Mouse (Mus musculus): Measurements from ENCODE around the gene Gja6.

Gja6 gene

GRCm38 (mm10) chrX:160906952-160907351 is at the start of gene Gja6:
Gja6 (minus strand) TSS chrX:160907052.
- CTCF ChIA-PET, result no interaction called here

GRCm38 (mm10) chrX:160949583-160949982 is 42.7 kb upstream of the Gja6 start:
- CTCF ChIA-PET, result no interaction called here

- CTCF ChIA-PET, result no interaction called here
These were observed 37.9 kb upstream of the Gja6 start for GRCm38 (mm10) chrX:160944722-160945121.

GRCm38 (mm10) chrX:160935541-160935940 is 28.7 kb upstream of the Gja6 start:
- CTCF ChIA-PET, result no interaction called here

- CTCF ChIA-PET, result no interaction called here
These were observed 23.8 kb upstream of the Gja6 start for GRCm38 (mm10) chrX:160930656-160931055.

- CTCF ChIA-PET, result no interaction called here
These were observed 22.0 kb upstream of the Gja6 start for GRCm38 (mm10) chrX:160928870-160929269.

- CTCF ChIA-PET, result no interaction called here
These were observed 12.3 kb upstream of the Gja6 start for GRCm38 (mm10) chrX:160919022-160919637.

- CTCF ChIA-PET, result no interaction called here
These were observed 375 bp downstream of the Gja6 start for GRCm38 (mm10) chrX:160906477-160906876.

GRCm38 (mm10) chrX:160905913-160906312 is 939 bp downstream of the Gja6 start:
- CTCF ChIA-PET, result no interaction called here

- CTCF ChIA-PET, result no interaction called here
These were observed 1.7 kb downstream of the Gja6 start for GRCm38 (mm10) chrX:160905041-160905678.

- CTCF ChIA-PET, result no interaction called here
These were observed 5.7 kb downstream of the Gja6 start for GRCm38 (mm10) chrX:160901118-160901517.

GRCm38 (mm10) chrX:160892077-160892476 is 14.8 kb downstream of the Gja6 start:
- CTCF ChIA-PET, result no interaction called here

- CTCF ChIA-PET, result no interaction called here
These were observed 20.6 kb downstream of the Gja6 start for GRCm38 (mm10) chrX:160886301-160886700.

- CTCF ChIA-PET, result no interaction called here
These were observed 40.3 kb downstream of the Gja6 start for GRCm38 (mm10) chrX:160866576-160866975.

GRCm38 (mm10) chrX:160865022-160865421 is 41.8 kb downstream of the Gja6 start:
- CTCF ChIA-PET, result no interaction called here

- CTCF ChIA-PET, result no interaction called here
These were observed 43.0 kb downstream of the Gja6 start for GRCm38 (mm10) chrX:160863689-160864383.
